Mouse (Mus musculus) embryonic facial prominence, embryonic 13.5 days (tissue): ENCODE measurements at regions not wholly inside any gene's neighbourhood (a gene's known extent, or its start where the extent isn't known, plus 50 kb on each side); places are given as distances from the start of the nearest gene placed in this dataset.

ENCODE experiments used
- ATAC-seq: fragments of 200-750 bp; cut with Nextera tagmentation; 2 replicates; pipeline ENCODE4 v1.8.0; 2017; ENCODE audit warnings: low read depth; ENCODE audit not compliant: insufficient number of reproducible peaks, insufficient read depth, low FRiP score, low TSS enrichment
- H3K27ac ChIP-seq: fragments of 300-500 bp; sonication (generic); 2 replicates; pipeline ENCODE4 v1.5.1; 2015; ENCODE audit warnings: moderate library complexity, mild to moderate bottlenecking, inconsistent platforms
- H3K27me3 ChIP-seq: fragments of 300-500 bp; sonication (generic); 2 replicates; pipeline ENCODE4 v1.6.1; 2015; ENCODE audit warnings: mild to moderate bottlenecking, inconsistent platforms
- H3K36me3 ChIP-seq: fragments of 300-500 bp; sonication (generic); 2 replicates; pipeline ENCODE4 v1.6.1; 2015; ENCODE audit warnings: mild to moderate bottlenecking, inconsistent platforms
- H3K4me1 ChIP-seq: fragments of 300-500 bp; sonication (generic); 2 replicates; pipeline ENCODE4 v1.6.1; 2015; ENCODE audit warnings: inconsistent platforms
- H3K4me2 ChIP-seq: fragments of 300-500 bp; sonication (generic); 2 replicates; pipeline ENCODE4 v1.6.1; 2015; ENCODE audit warnings: moderate library complexity, mild to moderate bottlenecking, inconsistent platforms
- H3K4me3 ChIP-seq: fragments of 300-500 bp; sonication (generic); 2 replicates; pipeline ENCODE4 v1.5.1; 2015; ENCODE audit warnings: mild to moderate bottlenecking, inconsistent platforms
- H3K9ac ChIP-seq: fragments of 300-500 bp; sonication (generic); 2 replicates; pipeline ENCODE4 v1.6.1; 2015; ENCODE audit warnings: mild to moderate bottlenecking, inconsistent platforms
- H3K9me3 ChIP-seq: fragments of 300-500 bp; sonication (generic); 2 replicates; pipeline ENCODE4 v1.6.1; 2016; ENCODE audit warnings: inconsistent platforms
- WGBS: fragments of 180-500 bp; shearing (Covaris S2); methylation state at CpG from one replicate; pipeline ENCODE4 v1.1.7; 2015; ENCODE audit warnings: mixed read lengths; 5-methylcytosine and 5-hydroxymethylcytosine counted together

- Histone ChIP-seq H3K27ac (no peak overlapping the region), H3K9ac (no peak overlapping the region)
- 91% methylated on average over 1 of the region's 1 CpGs for WGBS
Observed at GRCm38 (mm10) chr3:16888132-16888531, 881.9 kb upstream of the Gm5150 start.

GRCm38 (mm10) chr3:16872337-16873117 lies 866.3 kb upstream of the Gm5150 start:
- WGBS = 77% methylated on average over 2 of the region's 2 CpGs
- Histone ChIP-seq H3K4me2 (no peak overlapping the region), H3K27ac (no peak overlapping the region), H3K9me3 (no peaks in the 10 kb centered on the region), H3K36me3 (no peaks in the 10 kb centered on the region), H3K9ac (no peak overlapping the region), H3K27me3 (no peaks in the 10 kb centered on the region), H3K4me1 (no peaks in the 10 kb centered on the region), H3K4me3 (no peak overlapping the region)
- ATAC-seq = no peak

More at GRCm38 (mm10) chr3:16888132-16888531, 881.9 kb upstream of the Gm5150 start:
- no peak for ATAC-seq
- Histone ChIP-seq H3K4me3 (no peak overlapping the region), H3K27me3 (no peaks in the 10 kb centered on the region), H3K36me3 (no peaks in the 10 kb centered on the region), H3K9me3 (no peaks in the 10 kb centered on the region), H3K4me2 (no peak overlapping the region), H3K4me1 (no peaks in the 10 kb centered on the region)

GRCm38 (mm10) chr3:16860034-16860433 lies 853.8 kb upstream of the Gm5150 start:
- no peak overlapping the region for H3K9ac ChIP-seq
- no peak overlapping the region for H3K27ac ChIP-seq
- H3K4me2 ChIP-seq = no peak overlapping the region
- ATAC-seq = no peak
- no peaks in the 10 kb centered on the region for H3K9me3 ChIP-seq
- H3K36me3 ChIP-seq = no peaks in the 10 kb centered on the region
- no peaks in the 10 kb centered on the region for H3K4me1 ChIP-seq
- 65% methylated on average over 1 of the region's 1 CpGs for WGBS
- H3K27me3 ChIP-seq = no peaks in the 10 kb centered on the region
- H3K4me3 ChIP-seq = no peak overlapping the region

DNA sequence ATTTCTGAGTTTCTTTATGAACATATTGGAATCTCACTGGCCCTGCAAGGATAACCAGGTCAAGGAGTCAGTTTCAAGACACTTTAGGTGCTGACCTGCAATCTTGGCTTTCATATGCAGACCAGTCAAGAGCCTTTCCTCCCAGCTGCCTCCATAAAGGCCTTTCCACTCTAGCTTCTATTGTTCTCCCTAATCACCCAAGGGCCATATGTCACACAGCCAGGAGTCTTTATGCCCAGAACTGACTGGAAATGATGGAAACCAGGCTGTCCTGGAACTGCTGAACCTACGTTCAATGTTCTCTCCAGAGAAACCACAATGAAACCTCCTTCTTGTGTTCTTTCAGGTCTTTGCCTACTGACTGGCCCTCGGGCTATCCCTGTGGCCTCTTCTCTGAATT lies 852.7 kb upstream of the Gm5150 start:
- Histone ChIP-seq H3K27ac (no peak overlapping the region), H3K36me3 (no peaks in the 10 kb centered on the region), H3K4me2 (no peak overlapping the region), H3K4me1 (no peaks in the 10 kb centered on the region), H3K9me3 (no peaks in the 10 kb centered on the region), H3K9ac (no peak overlapping the region), H3K4me3 (no peak overlapping the region), H3K27me3 (no peaks in the 10 kb centered on the region)
- ATAC-seq = no peak
- WGBS = 59% methylated on average over 2 of the region's 2 CpGs

- no peaks in the 10 kb centered on the region for H3K9me3 ChIP-seq
- H3K4me3 ChIP-seq = no peak overlapping the region
- no peaks in the 10 kb centered on the region for H3K4me1 ChIP-seq
- 77% methylated on average over 2 of the region's 2 CpGs for WGBS
- H3K9ac ChIP-seq = no peak overlapping the region
- H3K27me3 ChIP-seq = no peaks in the 10 kb centered on the region
- no peaks in the 10 kb centered on the region for H3K36me3 ChIP-seq
- ATAC-seq = no peak
- no peak overlapping the region for H3K4me2 ChIP-seq
- H3K27ac ChIP-seq = no peak overlapping the region
Observed at GRCm38 (mm10) chr3:16855251-16855650, 849.0 kb upstream of the Gm5150 start.

- H3K27me3 ChIP-seq = no peaks in the 10 kb centered on the region
- no peaks in the 10 kb centered on the region for H3K9me3 ChIP-seq
- no peak for ATAC-seq
- no peak overlapping the region for H3K4me2 ChIP-seq
- 51% methylated on average over 5 of the region's 5 CpGs for WGBS
- no peak overlapping the region for H3K9ac ChIP-seq
- no peak overlapping the region for H3K27ac ChIP-seq
- no peaks in the 10 kb centered on the region for H3K36me3 ChIP-seq
- H3K4me3 ChIP-seq = no peak overlapping the region
- no peaks in the 10 kb centered on the region for H3K4me1 ChIP-seq
Observed at GRCm38 (mm10) chr3:16853992-16854391, 847.8 kb upstream of the Gm5150 start.

DNA sequence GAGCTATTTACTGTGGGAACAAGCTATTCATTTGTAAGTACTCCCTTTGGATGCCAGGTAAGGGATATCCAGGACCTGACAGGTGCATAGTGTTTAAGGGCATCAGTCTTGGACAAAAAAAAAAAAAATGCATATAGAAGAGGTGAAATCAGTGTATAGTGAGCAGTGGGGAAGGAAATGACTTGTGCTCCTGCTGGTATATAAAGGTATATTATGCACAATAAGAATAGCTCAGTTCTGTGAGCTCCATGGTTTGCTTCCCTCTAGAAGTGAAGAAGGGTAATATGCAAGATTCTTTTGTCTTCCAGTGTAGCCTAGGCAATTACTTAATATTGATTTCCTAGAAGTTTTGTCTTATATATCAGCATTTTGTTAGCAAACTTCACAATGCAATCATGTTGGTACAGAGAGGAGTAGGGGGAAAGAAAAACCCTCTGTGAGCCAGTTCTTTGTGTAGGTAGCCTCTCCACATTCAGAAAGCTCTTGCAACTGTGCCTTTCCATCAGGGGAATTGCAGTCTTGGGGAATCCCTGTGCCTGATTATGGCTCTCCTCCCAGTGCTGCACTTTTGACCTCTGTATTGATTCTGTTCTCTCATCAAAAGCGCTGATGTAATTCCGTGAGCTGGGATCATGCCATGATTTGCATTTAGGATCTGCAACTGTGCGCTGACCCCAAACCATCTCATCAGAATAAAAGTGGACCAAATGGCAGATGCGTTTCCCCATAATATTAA lies 840.7 kb upstream of the Gm5150 start:
- H3K27ac ChIP-seq = no peak overlapping the region
- H3K36me3 ChIP-seq = no peaks in the 10 kb centered on the region
- no peak overlapping the region for H3K4me3 ChIP-seq
- no peaks in the 10 kb centered on the region for H3K27me3 ChIP-seq
- no peaks in the 10 kb centered on the region for H3K9me3 ChIP-seq
- no peak overlapping the region for H3K4me2 ChIP-seq
- no peak for ATAC-seq
- 54% methylated on average over 4 of the region's 4 CpGs for WGBS
- no peak overlapping the region for H3K9ac ChIP-seq
- no peaks in the 10 kb centered on the region for H3K4me1 ChIP-seq

DNA sequence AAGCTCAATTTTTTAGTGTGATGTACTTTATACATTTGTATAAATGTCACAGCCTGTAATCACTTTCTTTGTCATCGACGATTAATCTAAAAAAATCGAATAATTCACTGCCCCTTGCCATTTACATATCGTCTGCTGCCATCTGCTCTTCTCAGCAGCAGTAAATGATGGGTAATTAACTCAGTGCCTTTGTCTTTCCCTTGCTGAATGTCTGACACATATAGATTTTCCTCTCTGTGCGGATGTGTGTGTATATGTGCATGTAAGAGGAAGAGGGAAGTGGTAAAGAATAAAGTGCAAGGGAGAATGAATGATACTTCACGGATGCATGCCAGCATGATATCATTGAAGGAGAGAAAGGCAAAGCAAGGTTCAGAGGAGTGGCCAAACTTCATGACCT lies 814.3 kb upstream of the Gm5150 start:
- 84% methylated on average over 6 of the region's 6 CpGs for WGBS
- H3K27ac ChIP-seq = no peak overlapping the region

GRCm38 (mm10) chr3:16819218-16820122 lies 813.2 kb upstream of the Gm5150 start:
- Histone ChIP-seq H3K27me3 (no peaks in the 10 kb centered on the region), H3K36me3 (no peaks in the 10 kb centered on the region), H3K9ac (no peak overlapping the region), H3K4me1 (no peaks in the 10 kb centered on the region), H3K9me3 (no peaks in the 10 kb centered on the region), H3K4me3 (no peak overlapping the region), H3K4me2 (no peak overlapping the region), H3K27ac (no peak overlapping the region)
- ATAC-seq = no peak
- whole genome bisulfite sequencing = 81% methylated on average over 4 of the region's 4 CpGs

More for the DNA sequence above, 814.3 kb upstream of the Gm5150 start:
- no peak for ATAC-seq
- Histone ChIP-seq H3K9ac (no peak overlapping the region), H3K4me2 (no peak overlapping the region), H3K4me1 (no peaks in the 10 kb centered on the region), H3K27me3 (no peaks in the 10 kb centered on the region), H3K36me3 (no peaks in the 10 kb centered on the region), H3K4me3 (no peak overlapping the region), H3K9me3 (no peaks in the 10 kb centered on the region)

GRCm38 (mm10) chr3:16816814-16817213 lies 810.6 kb upstream of the Gm5150 start:
- 34% methylated on average over 2 of the region's 2 CpGs for WGBS
- Histone ChIP-seq H3K27me3 (no peaks in the 10 kb centered on the region), H3K27ac (no peak overlapping the region), H3K4me1 (no peaks in the 10 kb centered on the region), H3K9me3 (no peaks in the 10 kb centered on the region), H3K9ac (no peak overlapping the region), H3K36me3 (no peaks in the 10 kb centered on the region), H3K4me3 (no peak overlapping the region), H3K4me2 (no peak overlapping the region)
- no peak for ATAC-seq

DNA sequence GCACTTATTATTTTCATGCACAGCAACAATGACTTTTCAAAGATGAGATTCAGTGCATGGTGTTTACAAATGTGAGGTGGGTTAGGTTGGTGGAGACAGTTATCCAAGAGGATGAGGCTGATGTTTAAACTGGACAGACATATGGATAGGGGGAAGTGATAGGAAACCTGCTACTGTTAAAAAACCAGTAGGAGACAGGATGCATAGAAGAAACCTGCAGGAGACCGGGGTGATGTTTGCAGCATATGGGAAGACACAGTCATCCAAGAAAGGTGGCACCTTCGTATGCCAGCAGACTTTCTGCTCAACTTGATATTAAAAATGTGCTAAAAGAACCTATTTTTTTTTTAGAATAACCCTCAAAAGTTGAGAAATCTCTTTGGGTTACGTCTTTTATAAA lies 809.9 kb upstream of the Gm5150 start:
- Histone ChIP-seq H3K4me3 (no peak overlapping the region), H3K27ac (no peak overlapping the region), H3K4me2 (no peak overlapping the region), H3K4me1 (peaks cover 2% of the 10 kb centered on the region; the same call in 1 of the 2 replicates), H3K9ac (no peak overlapping the region), H3K9me3 (no peaks in the 10 kb centered on the region), H3K27me3 (no peaks in the 10 kb centered on the region), H3K36me3 (no peaks in the 10 kb centered on the region)
- WGBS = 75% methylated on average over 3 of the region's 3 CpGs
- ATAC-seq = no peak
